Mouse (Mus musculus) lung, postnatal 14 days (tissue): Measurements from ENCODE around the gene Rasal1.
A peak's percentile ranks its signal among the peaks of the same experiment; 100 is the strongest.

Experiments used
- DNase-seq: peaks from one replicate; pipeline ENCODE4 v3.0.0; 2021

Gene Rasal1

GRCm38 (mm10) chr5:120696865-120697264 lies 48.3 kb downstream of the Rasal1 start:
- no peak for DNase-seq

GRCm38 (mm10) chr5:120698181-120698580 lies 49.6 kb downstream of the Rasal1 start:
- no peak for DNase-seq

GRCm38 (mm10) chr5:120698801-120699391 lies 50.3 kb downstream of the Rasal1 start:
- DNase-seq: peak; percentile 38

- DNase-seq: no peak
Observed at GRCm38 (mm10) chr5:120700996-120701790, 52.6 kb downstream of the Rasal1 start.

- no peak for DNase-seq
Observed at GRCm38 (mm10) chr5:120702421-120702820, 53.8 kb downstream of the Rasal1 start.

GRCm38 (mm10) chr5:120702969-120703368 lies 54.4 kb downstream of the Rasal1 start:
- no peak for DNase-seq

GRCm38 (mm10) chr5:120703660-120704059 lies 55.0 kb downstream of the Rasal1 start:
- no peak for DNase-seq

GRCm38 (mm10) chr5:120704421-120704820 lies 55.8 kb downstream of the Rasal1 start:
- DNase-seq: no peak

- no peak for DNase-seq
Observed at GRCm38 (mm10) chr5:120706541-120706940, 57.9 kb downstream of the Rasal1 start.

- DNase-seq: no peak
Observed at GRCm38 (mm10) chr5:120706976-120707375, 58.4 kb downstream of the Rasal1 start.

GRCm38 (mm10) chr5:120710161-120710825 lies 61.7 kb downstream of the Rasal1 start:
- no peak for DNase-seq

- no peak for DNase-seq
Observed at GRCm38 (mm10) chr5:120710826-120711248, 62.2 kb downstream of the Rasal1 start.

- DNase-seq: peak; percentile 32
Observed at GRCm38 (mm10) chr5:120711416-120711815, 62.8 kb downstream of the Rasal1 start.

GRCm38 (mm10) chr5:120711827-120712226 lies 63.2 kb downstream of the Rasal1 start, which contains the start of gene Dtx1:
TSS of gene Dtx1 (minus strand) at chr5:120711927.
- DNase-seq: no peak

GRCm38 (mm10) chr5:120712721-120713120 lies 64.1 kb downstream of the Rasal1 start:
- DNase-seq: no peak

GRCm38 (mm10) chr5:120714314-120714713 lies 65.7 kb downstream of the Rasal1 start:
- peak; percentile 70 for DNase-seq

- no peak for DNase-seq
Observed at GRCm38 (mm10) chr5:120717136-120717535, 68.5 kb downstream of the Rasal1 start.

GRCm38 (mm10) chr5:120718600-120719378 lies 70.2 kb downstream of the Rasal1 start:
- DNase-seq: no peak

- no peak for DNase-seq
Observed at GRCm38 (mm10) chr5:120721005-120721404, 72.4 kb downstream of the Rasal1 start.

GRCm38 (mm10) chr5:120725811-120726455 lies 77.3 kb downstream of the Rasal1 start:
- no peak for DNase-seq
